Mouse (Mus musculus): ENCODE results near the gene Rnasek.

DNA sequence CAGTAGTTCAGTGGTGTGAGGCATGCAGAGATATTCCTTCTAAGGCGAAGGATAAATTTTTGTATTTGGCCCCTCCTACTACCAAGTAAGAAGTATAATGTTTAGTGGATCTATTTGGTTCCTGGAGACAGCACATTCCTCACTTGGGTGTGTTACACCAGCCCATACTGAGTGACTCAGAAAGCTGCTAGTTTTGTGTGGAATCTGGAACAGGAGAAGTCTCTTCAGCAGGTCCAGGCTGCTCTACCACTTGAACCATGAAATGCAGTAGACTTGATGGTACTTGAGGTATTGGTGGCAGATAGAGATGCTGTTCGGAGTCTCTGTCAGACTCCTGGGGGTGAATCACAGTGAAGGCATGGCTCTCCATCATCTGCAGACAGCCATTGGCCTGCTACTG is 29.0 kb downstream of the Rnasek start:
- TF ChIP-seq CTCF (IDR thresholded peaks at IDR 0.05; ENCODE audit: low read depth, low read length) (no peak), POLR2A (IDR thresholded peaks at IDR 0.05; ENCODE audit: extremely low read depth, insufficient read depth, low read length) (no peak)
